Mouse (Mus musculus) small intestine, adult 2 months (tissue): ENCODE measurements around the gene Brca1. TPM values are rescaled to one million over a fixed set of nuclear protein-coding genes. Genes with fewer than 3 reads are reported as not detected.

ENCODE experiments used
- H3K27ac ChIP-seq: fragments of 200-500 bp; 2 replicates; pipeline ENCODE4 v1.5.1; 2012; ENCODE audit warnings: low read depth, low read length, control low read depth, inconsistent platforms; ENCODE audit not compliant: insufficient read depth
- H3K27me3 ChIP-seq: fragments of 200-500 bp; 2 replicates; pipeline ENCODE4 v1.6.1; 2012; ENCODE audit warnings: mild to moderate bottlenecking, moderate library complexity, low read length, inconsistent platforms; ENCODE audit not compliant: control insufficient read depth, insufficient read depth
- H3K36me3 ChIP-seq: fragments of 200-500 bp; 2 replicates; pipeline ENCODE4 v1.6.1; 2012; ENCODE audit warnings: mild to moderate bottlenecking, low read length, control low read depth, inconsistent platforms; ENCODE audit not compliant: control insufficient read depth, insufficient read depth
- H3K4me1 ChIP-seq: fragments of 200-500 bp; 2 replicates; pipeline ENCODE4 v1.6.1; 2012; ENCODE audit warnings: low read length, inconsistent platforms, mixed read lengths; ENCODE audit not compliant: control insufficient read depth, insufficient read depth, insufficient read length
- H3K4me3 ChIP-seq: fragments of 200-500 bp; 2 replicates; pipeline ENCODE4 v1.5.1; 2012; ENCODE audit warnings: low read depth, mild to moderate bottlenecking, control low read depth, inconsistent platforms, low read length, moderate library complexity
- CTCF ChIP-seq: fragments of 200-500 bp; IDR thresholded peaks from 2 replicates; pipeline ENCODE4 v1.5.1; 2012; ENCODE audit warnings: low read depth, mild to moderate bottlenecking, control low read depth, inconsistent platforms, low read length, moderate library complexity, mixed read lengths; ENCODE audit not compliant: insufficient replicate concordance, insufficient read length; ENCODE audit errors: extremely low read depth
- POLR2A ChIP-seq: fragments of 200-500 bp; IDR thresholded peaks from 2 replicates; pipeline ENCODE4 v1.6.1; 2012; ENCODE audit warnings: low read depth, mild to moderate bottlenecking, control low read depth, inconsistent platforms, low read length, moderate library complexity
- WGBS: fragments of 180-500 bp; shearing (Covaris S2); methylation state at CpG from one replicate; pipeline ENCODE4 v1.1.7; 2018; 5-methylcytosine and 5-hydroxymethylcytosine counted together
- polyA plus RNA-seq: library from polyadenylated mRNA; depleted of rRNA; stranded (reverse); fragments of >200 nt; gene quantifications from 2 replicates; pipeline ENCODE4 v1.2.3, GENCODE M21; 2012

Brca1 gene
- polyA plus RNA-seq, 1 experiment = 1.0 TPM

- no peak overlapping the region for H3K27ac ChIP-seq
- no peak overlapping the region for H3K4me3 ChIP-seq
- 84% methylated on average over 4 of the region's 4 CpGs for WGBS
- H3K36me3 ChIP-seq = 0 out of 2 replicates have a peak, but pooled peaks cover 5% of the 10 kb centered on the region
- H3K27me3 ChIP-seq = no peaks in the 10 kb centered on the region
- TF ChIP-seq CTCF (no peak), POLR2A (no peak)
- no peaks in the 10 kb centered on the region for H3K4me1 ChIP-seq
Observed at GRCm38 (mm10) chr11:101526686-101527085, 25.1 kb downstream of the Brca1 start.

GRCm38 (mm10) chr11:101525936-101526595 lies 25.7 kb downstream of the Brca1 start:
- Histone ChIP-seq H3K27ac (no peak overlapping the region), H3K4me1 (no peaks in the 10 kb centered on the region), H3K36me3 (0 out of 2 replicates have a peak, but pooled peaks cover 5% of the 10 kb centered on the region), H3K4me3 (no peak overlapping the region), H3K27me3 (no peaks in the 10 kb centered on the region)
- TF ChIP-seq CTCF = no peak
- no peak for TF ChIP-seq POLR2A
- WGBS = 94% methylated on average over 9 of the region's 9 CpGs

- H3K4me3 ChIP-seq = no peak overlapping the region
- no peak overlapping the region for H3K27ac ChIP-seq
- TF ChIP-seq CTCF = no peak
- 92% methylated on average over 10 of the region's 10 CpGs for WGBS
- 0 out of 2 replicates have a peak, but pooled peaks cover 5% of the 10 kb centered on the region for H3K36me3 ChIP-seq
- no peaks in the 10 kb centered on the region for H3K27me3 ChIP-seq
- H3K4me1 ChIP-seq = no peaks in the 10 kb centered on the region
Observed at GRCm38 (mm10) chr11:101525056-101525455, 26.7 kb downstream of the Brca1 start.

DNA sequence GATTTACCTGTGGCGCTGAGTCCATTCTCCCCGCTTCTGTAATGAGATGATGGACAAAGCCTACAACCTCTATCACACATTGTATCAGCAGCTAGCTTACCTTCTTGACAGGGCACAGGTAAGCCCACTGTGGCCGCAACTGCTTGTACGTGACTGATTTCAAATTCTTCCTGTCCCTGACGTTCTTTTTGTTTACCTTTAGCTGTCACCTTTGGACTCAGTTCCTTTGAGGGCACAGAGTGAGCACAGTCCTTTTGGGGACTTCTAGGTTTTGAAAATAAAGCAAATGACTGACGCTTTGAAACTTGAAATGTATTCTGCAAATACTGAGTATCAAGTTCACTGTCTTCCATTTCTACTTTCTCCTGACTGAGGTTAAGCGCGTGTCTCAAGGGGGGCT lies 27.3 kb downstream of the Brca1 start:
- 73% methylated on average over 8 of the region's 8 CpGs for WGBS
- Histone ChIP-seq H3K4me1 (peaks cover 5% of the 10 kb centered on the region; the same call in 1 of the 2 replicates), H3K27me3 (no peaks in the 10 kb centered on the region), H3K36me3 (0 out of 2 replicates have a peak, but pooled peaks cover 5% of the 10 kb centered on the region), H3K4me3 (no peak overlapping the region), H3K27ac (no peak overlapping the region)
- TF ChIP-seq CTCF (no peak), POLR2A (no peak)

GRCm38 (mm10) chr11:101519364-101519763 lies 32.4 kb downstream of the Brca1 start:
- Histone ChIP-seq H3K27me3 (no peaks in the 10 kb centered on the region), H3K36me3 (no peaks in the 10 kb centered on the region), H3K4me3 (no peak overlapping the region), H3K4me1 (peaks cover 6% of the 10 kb centered on the region; the same call in 1 of the 2 replicates), H3K27ac (peak overlapping the region; percentile 54)
- TF ChIP-seq POLR2A (no peak), CTCF (no peak)
- WGBS = 48% methylated on average over 6 of the region's 6 CpGs

DNA sequence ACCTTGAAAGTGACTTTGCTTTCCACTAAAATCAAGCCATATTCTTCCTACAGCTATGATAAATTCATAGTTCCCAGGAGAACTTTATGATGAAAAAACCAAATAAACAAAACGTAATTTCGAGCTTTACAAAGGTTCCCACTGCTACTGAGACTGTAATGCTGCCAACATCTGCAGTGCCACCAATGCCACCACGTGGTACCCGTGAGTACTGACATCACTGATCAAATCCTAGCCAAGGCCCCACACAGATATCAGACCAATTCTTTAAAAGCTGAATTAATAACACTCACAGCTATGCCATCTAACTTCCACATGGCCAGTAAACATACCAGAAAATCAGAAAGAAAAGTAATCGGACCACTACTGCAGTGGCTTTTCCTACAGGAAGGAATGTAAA lies 32.8 kb downstream of the Brca1 start:
- no peak for TF ChIP-seq POLR2A
- peak; percentile 24; the same call in 1 of the 2 replicates for TF ChIP-seq CTCF
- peak overlapping the region; percentile 30; the same call in 1 of the 2 replicates for H3K27ac ChIP-seq
- H3K36me3 ChIP-seq = no peaks in the 10 kb centered on the region
- H3K4me3 ChIP-seq = no peak overlapping the region
- H3K27me3 ChIP-seq = no peaks in the 10 kb centered on the region
- 66% methylated on average over 5 of the region's 5 CpGs for WGBS
- peaks cover 6% of the 10 kb centered on the region; the same call in 1 of the 2 replicates for H3K4me1 ChIP-seq

DNA sequence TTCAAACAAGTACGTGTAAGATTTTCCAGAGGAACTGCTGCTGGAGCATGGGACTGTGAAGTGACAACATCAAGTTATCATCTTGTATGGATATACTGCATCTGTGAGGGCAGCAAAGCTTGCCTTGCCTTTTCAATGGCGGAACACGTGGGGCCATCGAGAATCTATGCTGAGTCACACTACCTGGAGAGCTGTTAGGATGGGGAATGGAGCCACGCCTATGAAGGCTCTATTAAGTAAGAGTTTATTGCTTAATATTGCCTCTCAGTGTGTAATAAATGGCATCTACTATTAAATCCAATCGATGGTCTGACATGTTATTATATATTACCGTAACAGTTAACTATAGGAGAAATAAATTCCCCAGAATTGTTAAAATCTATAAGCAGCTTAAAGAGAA lies 44.7 kb downstream of the Brca1 start:
- WGBS = 38% methylated on average over 7 of the region's 7 CpGs
- TF ChIP-seq CTCF (no peak), POLR2A (no peak)
- Histone ChIP-seq H3K4me3 (no peak overlapping the region), H3K4me1 (peaks cover 2% of the 10 kb centered on the region; the same call in 1 of the 2 replicates), H3K27me3 (no peaks in the 10 kb centered on the region), H3K36me3 (no peaks in the 10 kb centered on the region), H3K27ac (no peak overlapping the region)
